Mouse (Mus musculus) testis, postnatal 10 days (tissue): ENCODE measurements around the gene Dnajc21.
"Not testable (repeated sequence)": the region's sequence is repeated elsewhere in the genome, so short reads cannot be mapped to it uniquely, and the experiment has no call there.

Source experiments
- DNase-seq: peaks from one replicate; pipeline ENCODE4 v3.0.0; 2021; ENCODE audit warnings: low spot score

The Dnajc21 gene

DNA sequence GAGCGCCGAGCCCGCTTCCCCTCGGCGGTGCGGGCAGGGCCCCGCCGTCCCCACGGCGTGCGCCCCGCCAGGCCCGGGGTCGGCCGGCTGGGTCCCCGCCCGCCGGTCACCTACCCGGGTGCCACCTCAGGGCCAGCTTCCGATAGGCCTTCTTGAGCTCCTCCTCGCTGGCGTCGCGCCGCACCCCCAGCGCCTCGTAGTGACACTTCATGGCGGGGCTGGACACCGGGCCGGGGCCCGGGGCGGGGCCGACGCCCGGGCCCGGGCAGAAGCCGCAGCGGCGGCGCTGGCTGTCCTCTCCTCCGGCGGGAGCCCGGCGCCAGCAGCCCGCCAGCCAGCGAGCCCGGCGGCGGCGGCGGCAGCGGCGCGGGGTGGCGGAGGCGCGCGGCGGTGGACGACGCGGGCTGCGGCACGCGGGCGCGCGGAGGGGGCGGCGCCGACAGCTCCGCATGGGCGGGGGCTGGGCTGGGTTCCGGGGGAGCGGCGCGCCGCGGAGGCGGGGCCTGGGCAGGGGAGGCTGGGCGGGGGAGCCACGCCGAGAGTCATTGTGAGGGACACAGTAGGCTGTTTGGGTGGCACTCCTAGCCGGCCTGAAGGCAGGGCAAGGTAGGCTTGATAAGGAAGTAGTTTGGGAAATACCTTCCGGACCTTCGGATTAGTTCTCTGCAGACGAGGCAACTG lies at the start of gene Dnajc21:
Gene Dnajc21, minus strand, starts transcription at position 366 of the 681 bp plus-strand sequence.
- peak; percentile 93 for DNase-seq

DNA sequence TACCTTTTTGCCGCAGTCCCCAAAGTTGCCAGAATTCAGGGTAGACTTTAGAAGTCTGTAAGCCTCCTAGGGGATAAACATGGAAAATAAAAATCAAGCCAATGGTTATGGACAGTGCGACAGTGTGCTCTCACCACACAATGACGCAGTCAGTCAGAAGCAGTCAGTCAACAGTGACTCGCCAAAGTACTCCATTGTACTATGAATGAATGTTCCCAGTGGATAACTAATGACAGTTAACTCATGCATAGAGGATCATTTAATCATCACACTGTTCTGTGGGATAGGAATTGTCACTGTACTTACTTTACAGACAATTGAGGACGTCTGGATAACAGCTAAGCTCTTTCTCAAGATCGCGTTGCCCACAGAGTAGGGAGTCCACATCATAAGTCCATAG lies 44.9 kb upstream of the Dnajc21 start:
- no peak for DNase-seq

DNA sequence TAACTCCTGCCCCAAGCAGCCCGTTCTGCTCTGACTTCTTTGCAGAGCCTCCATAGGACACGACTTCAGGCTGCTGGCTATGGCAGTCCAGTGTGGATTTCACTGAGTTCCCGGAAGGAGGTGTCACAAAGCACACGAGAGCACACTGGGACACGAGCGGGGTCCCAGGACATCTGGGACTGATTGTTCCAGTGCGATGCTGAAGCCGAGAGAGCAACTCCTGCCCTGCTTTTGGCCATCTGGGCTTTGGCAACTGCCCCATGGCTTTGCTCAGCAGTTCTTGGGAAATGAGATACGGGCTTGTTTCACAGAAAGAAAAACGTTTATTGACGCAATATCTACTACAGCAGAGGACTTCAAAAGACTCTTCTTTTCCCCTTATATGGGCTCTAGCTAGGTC lies 35.8 kb upstream of the Dnajc21 start:
- peak; percentile 56 for DNase-seq

- DNase-seq, result peak; percentile 78
Measured at GRCm38 (mm10) chr15:10500838-10501719, 30.8 kb upstream of the Dnajc21 start.

- no peak for DNase-seq
Measured at GRCm38 (mm10) chr15:10500035-10500434, 29.7 kb upstream of the Dnajc21 start.

- DNase-seq, result no peak
Measured at GRCm38 (mm10) chr15:10499593-10499992, 29.3 kb upstream of the Dnajc21 start.

GRCm38 (mm10) chr15:10496696-10497095 lies 26.4 kb upstream of the Dnajc21 start:
- not testable (repeated sequence) for DNase-seq

DNA sequence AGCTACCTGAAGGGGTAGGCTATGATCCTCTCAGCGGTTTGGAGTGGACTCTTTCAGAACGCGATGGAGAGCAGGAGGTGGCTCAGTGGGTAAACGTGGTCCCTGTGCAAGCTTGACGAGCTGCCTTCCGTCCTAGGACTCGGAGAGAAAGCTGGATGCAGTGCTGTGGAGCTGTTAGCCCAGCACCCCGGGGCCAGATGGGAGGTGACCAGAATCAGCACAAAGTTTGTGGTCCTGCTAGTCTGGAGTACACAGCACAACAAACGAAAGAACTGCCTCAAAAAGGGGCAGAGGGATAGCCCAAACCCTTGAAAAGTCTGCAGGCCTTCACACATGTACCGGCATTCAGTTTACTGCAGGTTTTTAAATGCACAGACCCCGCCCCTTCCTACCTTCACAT lies 25.6 kb upstream of the Dnajc21 start:
- DNase-seq, result no peak

DNA sequence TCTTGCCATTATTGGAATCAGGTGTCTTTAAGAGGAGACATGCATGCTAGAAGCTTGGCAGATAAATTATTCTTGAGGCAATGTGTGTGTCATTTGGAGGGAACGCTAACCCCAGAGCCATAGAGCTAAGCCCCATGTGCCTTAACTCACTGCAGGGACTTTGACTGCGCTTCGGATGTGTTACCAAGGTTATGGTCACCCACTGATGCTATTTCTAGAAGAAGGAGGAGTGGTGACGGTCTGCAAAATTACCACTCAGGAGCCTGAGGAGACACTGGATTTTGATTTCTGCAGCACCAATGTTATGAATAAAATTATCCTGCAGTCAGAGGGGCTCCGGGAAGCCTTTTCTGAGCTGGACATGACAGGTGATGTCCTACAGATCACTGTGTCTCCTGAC lies 19.8 kb upstream of the Dnajc21 start:
- no peak for DNase-seq

DNA sequence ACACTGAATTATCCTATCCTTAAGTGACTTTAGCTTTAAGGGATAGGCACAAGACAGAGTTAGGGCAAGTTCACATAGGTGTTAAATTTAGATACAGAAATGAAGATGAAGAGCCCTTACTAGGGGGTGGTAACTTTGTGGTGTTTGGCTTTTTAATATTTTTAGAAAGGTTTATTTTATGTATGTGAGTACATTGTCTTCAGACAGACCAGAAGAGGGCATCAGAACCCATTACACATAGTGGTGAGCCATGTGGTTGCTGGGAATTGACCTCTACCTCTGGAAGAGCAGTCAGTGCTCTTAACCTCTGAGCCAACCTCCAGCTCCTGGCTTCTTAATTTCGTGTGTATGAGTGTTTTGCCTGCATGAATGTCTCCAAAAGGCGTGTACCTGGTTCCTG lies 16.9 kb upstream of the Dnajc21 start:
- DNase-seq, result no peak

- DNase-seq, result no peak
Measured at GRCm38 (mm10) chr15:10486365-10486839, 16.1 kb upstream of the Dnajc21 start.

DNA sequence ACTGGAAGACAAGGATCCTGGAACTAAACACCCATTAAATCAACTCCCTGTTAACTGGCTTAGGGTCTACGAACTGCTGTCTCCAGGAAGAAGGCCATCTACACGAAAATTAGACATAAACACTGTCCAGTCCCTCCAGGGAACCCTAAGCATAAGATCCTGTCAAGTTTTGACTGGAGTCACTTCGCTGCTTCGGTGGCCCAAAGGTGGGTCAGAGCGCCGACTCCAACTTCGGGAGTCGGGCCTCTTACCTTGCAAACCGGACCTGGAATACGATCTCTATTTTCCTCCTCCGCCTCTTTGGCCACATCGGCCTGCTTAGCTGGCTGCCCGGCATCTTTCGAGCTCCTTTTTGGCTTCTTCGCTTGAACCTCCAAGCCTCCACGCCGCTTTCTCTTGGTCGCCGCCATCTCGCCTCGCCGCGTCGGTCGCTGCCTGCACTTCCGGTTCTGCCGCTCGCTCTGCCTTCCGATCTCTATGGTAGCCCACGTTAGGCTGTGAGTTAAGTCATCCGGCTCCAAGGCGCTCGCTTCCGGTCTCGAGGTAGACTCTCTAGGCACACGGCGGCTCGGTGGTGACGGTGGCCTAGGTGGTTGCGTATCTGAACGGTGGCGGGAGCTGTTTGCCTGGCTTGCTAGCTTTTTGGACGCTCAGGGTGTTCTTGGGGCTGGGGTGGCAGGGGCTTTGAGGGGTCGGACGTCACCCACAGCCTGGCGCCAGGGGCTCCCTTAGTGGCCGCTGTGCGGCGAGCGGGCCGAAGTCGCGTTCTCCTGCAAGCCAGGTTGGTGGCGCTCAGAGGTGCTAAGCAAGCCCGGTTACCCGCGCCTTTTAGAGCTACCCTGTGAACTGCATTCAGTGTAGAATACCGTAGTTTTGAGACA lies 15.4 kb upstream of the Dnajc21 start, which contains the start of the genes Brix1 and Rad1:
Gene Brix1, minus strand, starts transcription at position 464 of the 881 bp plus-strand sequence.
Gene Rad1, plus strand, starts transcription at position 535 of the 881 bp plus-strand sequence.
- DNase-seq, result peak; percentile 92

GRCm38 (mm10) chr15:10470941-10471340 lies 625 bp upstream of the Dnajc21 start:
- DNase-seq, result no peak

GRCm38 (mm10) chr15:10469641-10470150 lies 620 bp downstream of the Dnajc21 start:
- DNase-seq, result peak; percentile 61

DNA sequence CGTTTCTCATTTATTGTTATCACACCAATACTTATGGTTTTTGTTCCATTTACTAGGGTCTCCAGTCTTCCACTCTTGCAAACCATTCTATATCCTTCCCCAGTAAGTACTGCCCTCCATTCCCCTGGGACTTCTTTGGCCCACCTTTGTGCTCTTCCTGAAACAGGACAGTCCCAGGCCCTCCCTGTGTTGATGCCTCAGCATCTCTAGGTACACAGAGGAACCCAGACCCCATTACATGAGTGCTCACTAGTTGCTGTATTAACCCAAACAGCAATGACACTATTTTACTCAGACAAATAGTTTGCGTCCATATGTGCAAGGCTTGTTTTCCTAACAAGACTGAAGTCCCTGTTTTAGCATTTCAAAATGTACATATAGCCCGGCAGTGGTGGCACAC lies 1.6 kb downstream of the Dnajc21 start:
- DNase-seq, result no peak

GRCm38 (mm10) chr15:10464678-10465077 lies 5.6 kb downstream of the Dnajc21 start:
- DNase-seq, result peak; percentile 13

- DNase-seq, result no peak
Measured at GRCm38 (mm10) chr15:10463555-10463954, 6.8 kb downstream of the Dnajc21 start.

- no peak for DNase-seq
Measured at GRCm38 (mm10) chr15:10460986-10461385, 9.3 kb downstream of the Dnajc21 start.

DNA sequence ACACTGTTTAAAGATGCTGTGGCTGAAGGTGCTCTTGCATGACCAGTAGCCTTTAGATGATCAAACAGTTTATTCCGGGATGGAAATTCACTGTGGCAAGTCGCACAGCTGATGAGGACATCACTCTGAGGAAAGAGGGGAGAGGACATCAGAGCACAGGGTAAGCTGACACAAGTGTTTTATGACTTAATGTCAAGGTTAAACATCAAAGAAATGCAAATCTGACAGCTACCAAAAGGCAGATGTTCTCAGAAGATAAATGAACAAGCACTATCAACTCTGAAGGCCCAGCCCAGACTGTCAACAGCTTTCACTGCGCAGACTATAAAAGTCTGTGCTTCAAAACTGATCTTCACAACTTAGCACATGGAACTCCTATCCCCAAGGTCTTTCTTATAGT lies 23.2 kb downstream of the Dnajc21 start:
- DNase-seq, result no peak

GRCm38 (mm10) chr15:10442275-10442674 lies 28.0 kb downstream of the Dnajc21 start:
- DNase-seq, result no peak

- no peak for DNase-seq
Measured at GRCm38 (mm10) chr15:10441493-10441892, 28.8 kb downstream of the Dnajc21 start.

- peak; percentile 43 for DNase-seq
Measured at GRCm38 (mm10) chr15:10439963-10440362, 30.4 kb downstream of the Dnajc21 start.
